Mouse (Mus musculus) bone marrow macrophage, adult 2 months (primary cell): ENCODE data around the gene Rtl10.

ENCODE experiments used
- CTCF ChIP-seq: IDR thresholded peaks from 2 replicates; pipeline ENCODE4 v1.5.1; 2012; ENCODE audit warnings: low read depth, mild to moderate bottlenecking, low read length, moderate library complexity
- POLR2A ChIP-seq: IDR thresholded peaks from 2 replicates; pipeline ENCODE4 v1.6.1; 2012; ENCODE audit warnings: mild to moderate bottlenecking, low read depth, low read length, borderline replicate concordance

DNA sequence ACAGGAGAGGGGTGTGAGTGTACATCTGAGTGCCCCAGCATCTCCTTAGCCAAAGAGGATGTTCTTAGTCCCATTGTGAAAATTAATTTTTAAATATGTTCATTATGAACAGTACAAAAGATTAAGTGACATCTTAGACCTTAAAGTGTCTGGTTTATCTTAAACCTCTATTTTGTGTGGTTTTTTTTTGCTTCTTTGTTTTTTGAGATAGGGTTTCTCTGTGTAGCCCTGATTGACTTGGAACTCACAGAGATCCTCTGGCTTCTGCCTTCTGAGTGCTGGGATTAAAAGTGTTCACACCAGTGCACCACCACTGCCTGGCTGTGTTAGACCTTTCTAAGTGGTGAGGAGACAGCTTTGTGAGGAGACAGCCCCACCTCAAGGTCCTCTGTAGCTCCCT is 40.0 kb upstream of the Rtl10 start:
- no peak for TF ChIP-seq CTCF
- TF ChIP-seq POLR2A = no peak
